Mouse (Mus musculus) brain, embryonic 14.5 days (tissue): ENCODE measurements around the gene Gm32742.

ENCODE experiments used
- CTCF ChIP-seq: fragments of 200-500 bp; IDR thresholded peaks from 2 replicates; pipeline ENCODE4 v1.5.1; 2012; ENCODE audit warnings: inconsistent platforms, mild to moderate bottlenecking, moderate library complexity, borderline replicate concordance; ENCODE audit not compliant: insufficient read depth, insufficient read length; ENCODE audit errors: extremely low read depth
- POLR2A ChIP-seq: fragments of 200-500 bp; IDR thresholded peaks from 2 replicates; pipeline ENCODE4 v1.6.1; 2012; ENCODE audit warnings: mild to moderate bottlenecking, inconsistent platforms, borderline replicate concordance; ENCODE audit not compliant: poor library complexity, insufficient read depth, insufficient read length, severe bottlenecking; ENCODE audit errors: extremely low read depth

DNA sequence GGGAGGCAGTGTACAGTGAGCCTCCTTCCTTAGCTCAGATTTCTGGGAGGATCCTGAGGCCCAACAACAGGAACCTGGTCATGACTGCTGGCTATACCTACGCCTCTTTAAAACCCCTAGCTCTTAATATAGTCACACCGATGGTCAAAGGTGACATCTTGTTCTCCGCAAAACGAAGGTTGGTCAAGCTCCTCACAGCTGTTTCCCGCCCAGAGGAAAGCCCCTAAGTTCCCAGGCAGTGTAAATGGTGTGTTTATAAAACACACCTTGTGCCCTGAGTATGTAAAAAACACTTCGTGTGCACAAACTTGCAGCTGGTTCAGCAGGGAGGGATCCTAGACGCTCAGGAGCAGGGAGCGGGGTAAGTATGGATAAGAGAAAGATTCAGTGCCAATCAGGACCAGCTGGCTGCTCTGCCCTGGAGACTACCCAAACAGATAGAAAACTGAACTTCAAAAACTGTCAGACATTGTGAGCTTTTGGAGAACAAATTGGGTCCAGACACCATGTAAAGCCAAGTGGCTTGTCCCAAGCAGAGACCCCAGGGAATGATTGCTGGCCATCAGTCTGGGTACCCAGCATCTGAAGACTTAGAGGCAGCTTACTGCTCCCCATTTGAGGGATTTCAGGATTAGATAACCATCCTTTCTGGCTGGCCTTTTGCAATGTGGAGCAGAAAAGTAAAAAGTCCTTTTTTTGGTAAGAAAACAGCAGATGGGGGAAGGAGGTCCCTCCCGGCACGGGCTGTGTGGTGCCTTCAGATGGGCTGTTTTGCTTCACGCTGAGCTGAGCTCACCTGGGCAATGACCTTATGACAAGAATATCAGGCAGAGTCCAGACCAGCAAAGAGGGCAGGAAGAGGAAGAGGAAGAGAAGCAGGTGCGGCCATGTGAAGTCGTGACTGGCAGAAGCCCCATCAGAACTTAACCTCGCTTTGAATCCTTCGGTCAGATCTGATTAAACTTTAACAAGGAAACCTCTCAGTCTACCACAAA lies 17.7 kb upstream of the Gm32742 start:
- no peak for TF ChIP-seq CTCF
- no peak for TF ChIP-seq POLR2A
